Mouse (Mus musculus): ENCODE results near the gene Gpr39.

GRCm38 (mm10) chr1:125701773-125702172 is 25.0 kb downstream of the Gpr39 start:
- no peak for TF ChIP-seq CTCF (IDR thresholded peaks at IDR 0.05)
- no peak for TF ChIP-seq EP300 (IDR thresholded peaks at IDR 0.05; ENCODE audit: insufficient read depth, low read depth, low read length)

Data from heart, adult 2 months (tissue).